Mouse (Mus musculus) adrenal gland, postnatal 10 days (tissue): ENCODE data around the gene Hrct1. TPM values are rescaled to one million over a fixed set of nuclear protein-coding genes. Genes with fewer than 3 reads are reported as not detected.
A peak's percentile ranks its signal among the peaks of the same experiment; 100 is the strongest.

ENCODE experiments used
- DNase-seq: peaks from one replicate; pipeline ENCODE4 v3.0.0; 2021; ENCODE audit warnings: mixed read lengths
- long read RNA-seq, 2 experiments: library from polyadenylated mRNA; stranded (forward); transcript quantifications; one replicate each; pipeline ENCODE4 v2.0.0; 2021
- total RNA-seq, 2 experiments: library from RNA; stranded (reverse); gene quantifications; 2 replicates each; pipeline ENCODE4 v1.2.3; 2021

Gene Hrct1
- total RNA-seq = 1 to 10 TPM; 5.5 to 6.0 TPM
- long read RNA-seq, experiment 1, transcript Hrct1-201 (1 exons, 1,452 nt) = major isoform, 32 of 33 reads
- long read RNA-seq, experiment 1, partial matches to known transcripts = 0 of 33 reads
- long read RNA-seq, experiment 1, other reads (novel, unspliced or antisense) = 1 of 33 reads
- long read RNA-seq, experiment 2, transcript Hrct1-201 (1 exons, 1,452 nt) = major isoform, 20 of 21 reads
- long read RNA-seq, experiment 2, partial matches to known transcripts = 0 of 21 reads
- long read RNA-seq, experiment 2, other reads (novel, unspliced or antisense) = 1 of 21 reads

- DNase-seq = peak; percentile 67
These were observed at the start of gene Hrct1 for GRCm38 (mm10) chr4:43726995-43727394. Gene Hrct1 (plus strand): TSS chr4:43727188.

- DNase-seq = no peak
These were observed 48.4 kb upstream of the Hrct1 start for GRCm38 (mm10) chr4:43678541-43678940.

- peak; percentile 64 for DNase-seq
These were observed 47.5 kb upstream of the Hrct1 start for GRCm38 (mm10) chr4:43679416-43680043.

- no peak for DNase-seq
These were observed 37.0 kb upstream of the Hrct1 start for GRCm38 (mm10) chr4:43690021-43690420.

- DNase-seq = no peak
These were observed 36.0 kb upstream of the Hrct1 start for GRCm38 (mm10) chr4:43691026-43691425.

GRCm38 (mm10) chr4:43693806-43694241 is 33.2 kb upstream of the Hrct1 start:
- DNase-seq = peak; percentile 56

GRCm38 (mm10) chr4:43694439-43695248 is 32.3 kb upstream of the Hrct1 start:
- no peak for DNase-seq

GRCm38 (mm10) chr4:43695249-43695671 is 31.7 kb upstream of the Hrct1 start:
- DNase-seq = peak; percentile 78

- DNase-seq = no peak
These were observed 30.4 kb upstream of the Hrct1 start for GRCm38 (mm10) chr4:43696561-43696960.

- DNase-seq = no peak
These were observed 26.3 kb upstream of the Hrct1 start, which contains the start of gene Olfr70 for GRCm38 (mm10) chr4:43700707-43701106. Gene Olfr70 (minus strand): TSS chr4:43700807.

GRCm38 (mm10) chr4:43703439-43703838 is 23.5 kb upstream of the Hrct1 start:
- no peak for DNase-seq

- DNase-seq = peak; percentile 70
These were observed 23.1 kb upstream of the Hrct1 start for GRCm38 (mm10) chr4:43703851-43704250.

- no peak for DNase-seq
These were observed 21.0 kb upstream of the Hrct1 start for GRCm38 (mm10) chr4:43705991-43706390.

GRCm38 (mm10) chr4:43709869-43710268 is 17.1 kb upstream of the Hrct1 start, which contains the start of gene Olfr71:
Gene Olfr71 (minus strand): TSS chr4:43710255.
- DNase-seq = peak; percentile 54

- DNase-seq = peak; percentile 92
These were observed 15.2 kb upstream of the Hrct1 start for GRCm38 (mm10) chr4:43711821-43712220.

GRCm38 (mm10) chr4:43713652-43714219 is 13.3 kb upstream of the Hrct1 start:
- DNase-seq = no peak

GRCm38 (mm10) chr4:43720491-43721228 is 6.3 kb upstream of the Hrct1 start:
- no peak for DNase-seq

- no peak for DNase-seq
These were observed 4.8 kb upstream of the Hrct1 start for GRCm38 (mm10) chr4:43722191-43722590.

GRCm38 (mm10) chr4:43724764-43725163 is 2.2 kb upstream of the Hrct1 start:
- peak; percentile 75 for DNase-seq

GRCm38 (mm10) chr4:43726228-43726993 is 577 bp upstream of the Hrct1 start:
- DNase-seq = no peak
